Mouse (Mus musculus): Measurements from ENCODE around the gene Prg2. TPM values are rescaled to one million over a fixed set of nuclear protein-coding genes. Genes with fewer than 3 reads are reported as not detected.

The Prg2 gene
- polyA plus RNA-seq, 1 experiment from 2014 or later, result 1.3 TPM

GRCm38 (mm10) chr2:85011906-85012604 lies 31.8 kb downstream of the Prg2 start:
- Histone ChIP-seq H3K36me3 (no peaks in the 10 kb centered on the region), H3K4me1 (no peaks in the 10 kb centered on the region), H3K27ac (no peak overlapping the region), H3K27me3 (replicated peaks) (no peaks in the 10 kb centered on the region), H3K9me3 (no peaks in the 10 kb centered on the region), H3K4me2 (replicated peaks) (no peak overlapping the region), H3K4me3 (no peak overlapping the region), H3K9ac (no peak overlapping the region)
- ATAC-seq (ENCODE audit: low FRiP score, low read depth), result no peak
- 76% methylated on average over 9 of the region's 9 CpGs for WGBS

- H3K4me1 ChIP-seq, result no peaks in the 10 kb centered on the region
- ATAC-seq (ENCODE audit: low FRiP score, low read depth), result no peak
- no peaks in the 10 kb centered on the region for H3K27me3 ChIP-seq (replicated peaks)
- H3K27ac ChIP-seq, result no peak overlapping the region
- no peak overlapping the region for H3K4me2 ChIP-seq (replicated peaks)
- no peak overlapping the region for H3K4me3 ChIP-seq
- no peak overlapping the region for H3K9ac ChIP-seq
- no peaks in the 10 kb centered on the region for H3K36me3 ChIP-seq
- no peaks in the 10 kb centered on the region for H3K9me3 ChIP-seq
- WGBS, result 88% methylated on average over 14 of the region's 14 CpGs
These were observed 32.4 kb downstream of the Prg2 start for GRCm38 (mm10) chr2:85012679-85013078.

DNA sequence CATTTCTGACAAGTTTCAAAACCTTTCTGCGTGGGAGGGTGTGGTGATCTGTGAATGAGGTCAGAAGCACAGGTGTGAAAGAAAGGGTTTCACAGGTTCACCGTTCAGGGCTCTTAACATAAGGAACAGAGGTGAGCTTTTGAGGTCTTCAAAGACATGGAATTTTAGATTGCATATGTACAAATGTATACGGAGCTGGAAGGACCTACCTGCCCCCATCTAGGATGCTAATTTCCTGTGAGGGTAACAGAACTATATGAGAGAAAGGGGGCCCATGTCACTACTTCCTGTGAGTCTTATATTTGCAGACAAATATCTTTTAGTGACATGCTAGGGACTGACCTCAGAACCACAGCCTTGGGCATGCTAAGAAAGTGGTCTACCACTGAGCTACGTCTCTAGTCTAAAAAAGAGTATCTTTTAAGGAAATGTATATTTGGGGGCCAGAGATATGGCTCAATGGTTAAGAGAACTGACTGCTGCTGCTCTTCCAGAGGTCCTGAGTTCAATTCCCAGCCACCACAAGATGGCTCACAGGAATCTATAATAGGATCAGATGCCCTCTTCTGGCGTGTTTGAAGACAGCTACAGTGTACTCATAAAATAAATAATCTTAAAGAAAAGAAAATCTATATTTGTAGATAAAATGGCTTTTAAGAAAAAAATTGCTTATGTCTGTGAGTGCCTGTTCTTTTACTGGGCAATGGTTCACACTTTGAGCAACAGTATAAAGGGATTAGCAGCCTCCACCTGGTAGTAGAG lies 33.7 kb downstream of the Prg2 start:
- Histone ChIP-seq H3K4me1 (no peaks in the 10 kb centered on the region), H3K9me3 (no peaks in the 10 kb centered on the region), H3K27me3 (replicated peaks) (no peaks in the 10 kb centered on the region), H3K4me3 (no peak overlapping the region), H3K4me2 (replicated peaks) (no peak overlapping the region), H3K27ac (no peak overlapping the region), H3K9ac (no peak overlapping the region), H3K36me3 (no peaks in the 10 kb centered on the region)
- no peak for ATAC-seq (ENCODE audit: low FRiP score, low read depth)
- WGBS, result 88% methylated on average over 5 of the region's 5 CpGs

GRCm38 (mm10) chr2:85014588-85014982 lies 34.3 kb downstream of the Prg2 start:
- peak; percentile 67; the same call in 1 of the 2 replicates for ATAC-seq (ENCODE audit: low FRiP score, low read depth)
- Histone ChIP-seq H3K4me3 (no peak overlapping the region), H3K9me3 (no peaks in the 10 kb centered on the region), H3K27ac (no peak overlapping the region), H3K9ac (no peak overlapping the region), H3K36me3 (no peaks in the 10 kb centered on the region), H3K4me1 (no peaks in the 10 kb centered on the region), H3K27me3 (replicated peaks) (no peaks in the 10 kb centered on the region), H3K4me2 (replicated peaks) (no peak overlapping the region)
- WGBS, result 53% methylated on average over 3 of the region's 3 CpGs

DNA sequence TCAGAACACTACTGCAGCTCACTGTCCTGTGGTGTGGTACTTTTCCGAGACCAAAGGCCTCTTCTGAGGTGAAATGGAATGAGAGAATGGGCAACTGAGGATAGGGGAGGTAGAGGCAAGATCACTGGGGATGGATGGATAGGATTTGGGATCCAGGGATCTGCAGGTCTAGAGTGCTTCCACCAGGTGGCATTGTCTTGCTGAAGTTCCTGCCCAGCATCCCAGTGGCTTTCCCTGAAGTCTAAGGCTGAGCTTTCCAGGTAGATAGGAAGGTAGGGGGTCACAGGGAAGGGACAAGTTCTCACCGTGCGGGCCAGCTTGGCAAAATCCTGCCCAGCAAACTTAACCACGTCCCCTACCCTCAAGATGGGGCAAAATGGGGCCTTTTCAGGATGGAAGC lies 41.8 kb downstream of the Prg2 start:
- H3K27ac ChIP-seq, result no peak overlapping the region
- no peak overlapping the region for H3K4me2 ChIP-seq (replicated peaks)
- H3K4me1 ChIP-seq, result no peaks in the 10 kb centered on the region
- H3K27me3 ChIP-seq (replicated peaks), result no peaks in the 10 kb centered on the region
- 25% methylated on average over 4 of the region's 4 CpGs for WGBS
- no peak for ATAC-seq (ENCODE audit: low FRiP score, low read depth)
- no peak overlapping the region for H3K4me3 ChIP-seq
- H3K36me3 ChIP-seq, result no peaks in the 10 kb centered on the region
- no peaks in the 10 kb centered on the region for H3K9me3 ChIP-seq
- H3K9ac ChIP-seq, result no peak overlapping the region

GRCm38 (mm10) chr2:85026178-85026577 lies 45.9 kb downstream of the Prg2 start:
- no peaks in the 10 kb centered on the region for H3K9me3 ChIP-seq
- H3K36me3 ChIP-seq, result no peaks in the 10 kb centered on the region
- H3K4me3 ChIP-seq, result no peak overlapping the region
- H3K4me2 ChIP-seq (replicated peaks), result no peak overlapping the region
- H3K9ac ChIP-seq, result no peak overlapping the region
- no peaks in the 10 kb centered on the region for H3K27me3 ChIP-seq (replicated peaks)
- no peaks in the 10 kb centered on the region for H3K4me1 ChIP-seq
- no peak for ATAC-seq (ENCODE audit: low FRiP score, low read depth)
- WGBS, result 81% methylated on average over 3 of the region's 3 CpGs
- no peak overlapping the region for H3K27ac ChIP-seq

GRCm38 (mm10) chr2:85027281-85027680 lies 47.0 kb downstream of the Prg2 start:
- no peak overlapping the region for H3K9ac ChIP-seq
- no peak overlapping the region for H3K4me2 ChIP-seq (replicated peaks)
- 79% methylated on average over 5 of the region's 5 CpGs for WGBS
- no peaks in the 10 kb centered on the region for H3K4me1 ChIP-seq
- H3K9me3 ChIP-seq, result no peaks in the 10 kb centered on the region
- no peak for ATAC-seq (ENCODE audit: low FRiP score, low read depth)
- H3K36me3 ChIP-seq, result no peaks in the 10 kb centered on the region
- H3K4me3 ChIP-seq, result no peak overlapping the region
- H3K27me3 ChIP-seq (replicated peaks), result no peaks in the 10 kb centered on the region
- H3K27ac ChIP-seq, result no peak overlapping the region

DNA sequence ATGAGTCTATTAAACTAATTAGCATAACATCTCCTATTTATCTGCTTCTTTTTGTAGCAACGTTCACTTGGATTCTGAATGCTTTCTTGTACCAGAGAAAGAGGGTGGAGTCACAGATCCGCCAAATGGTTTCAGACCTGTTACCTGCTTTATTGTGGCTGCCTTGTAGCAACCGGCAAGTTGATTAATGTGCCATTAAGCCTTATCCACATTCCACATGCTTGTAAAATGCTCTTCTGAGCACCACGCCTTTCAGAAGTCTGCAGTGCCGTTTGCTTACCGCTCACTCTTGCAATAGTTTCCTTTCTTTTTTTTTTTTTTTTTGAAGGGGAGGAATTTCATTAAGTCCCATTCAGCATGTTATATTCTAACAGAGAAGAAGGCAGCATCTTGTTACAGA lies 49.6 kb downstream of the Prg2 start:
- Histone ChIP-seq H3K27ac (no peak overlapping the region), H3K9me3 (no peaks in the 10 kb centered on the region), H3K4me1 (no peaks in the 10 kb centered on the region), H3K4me2 (replicated peaks) (no peak overlapping the region), H3K9ac (no peak overlapping the region), H3K4me3 (no peak overlapping the region), H3K36me3 (no peaks in the 10 kb centered on the region), H3K27me3 (replicated peaks) (no peaks in the 10 kb centered on the region)
- ATAC-seq (ENCODE audit: low FRiP score, low read depth), result no peak
- 45% methylated on average over 6 of the region's 6 CpGs for WGBS

GRCm38 (mm10) chr2:85030989-85031388 lies 50.7 kb downstream of the Prg2 start:
- no peak overlapping the region for H3K27ac ChIP-seq
- no peak for ATAC-seq (ENCODE audit: low FRiP score, low read depth)
- no peaks in the 10 kb centered on the region for H3K27me3 ChIP-seq (replicated peaks)
- H3K4me3 ChIP-seq, result no peak overlapping the region
- no peak overlapping the region for H3K4me2 ChIP-seq (replicated peaks)
- H3K9ac ChIP-seq, result no peak overlapping the region
- H3K9me3 ChIP-seq, result no peaks in the 10 kb centered on the region
- H3K4me1 ChIP-seq, result no peaks in the 10 kb centered on the region
- 66% methylated on average over 6 of the region's 6 CpGs for WGBS
- no peaks in the 10 kb centered on the region for H3K36me3 ChIP-seq

- Histone ChIP-seq H3K4me2 (replicated peaks) (0 out of 2 replicates have a peak overlapping the region, but pooled peaks have one; percentile 5), H3K27ac (no peak overlapping the region), H3K9ac (no peak overlapping the region), H3K4me3 (no peak overlapping the region), H3K27me3 (replicated peaks) (no peaks in the 10 kb centered on the region), H3K36me3 (no peaks in the 10 kb centered on the region), H3K4me1 (peaks cover 9% of the 10 kb centered on the region; the same call in 1 of the 2 replicates), H3K9me3 (no peaks in the 10 kb centered on the region)
- no peak for ATAC-seq (ENCODE audit: low FRiP score, low read depth)
- 90% methylated on average over 2 of the region's 2 CpGs for WGBS
These were observed 52.9 kb downstream of the Prg2 start for GRCm38 (mm10) chr2:85033121-85033520.

Measured in neural tube, embryonic 12.5 days (tissue).